Mouse (Mus musculus) thymus, postnatal 0 days (tissue): Measurements from ENCODE around the gene Samd4. TPM values are rescaled to one million over a fixed set of nuclear protein-coding genes. Genes with fewer than 3 reads are reported as not detected.
A peak's percentile ranks its signal among the peaks of the same experiment; 100 is the strongest.
"Not testable (repeated sequence)": the region's sequence is repeated elsewhere in the genome, so short reads cannot be mapped to it uniquely, and the experiment has no call there.

Experiments
- DNase-seq: peaks from one replicate; pipeline ENCODE4 v3.0.0-alpha.2; 2015; ENCODE audit warnings: low spot score
- microRNA-seq: library from miRNA; unstranded; fragments of <30 nt; microRNA quantifications from one replicate; pipeline ENCODE4, GENCODE M21; 2016; ENCODE audit warnings: borderline number of aligned reads
- polyA plus RNA-seq: library from polyadenylated mRNA; unstranded; fragments of >200 nt; fragmentation: Nextera tagmentation; extraction: Ambion mirVana; gene quantifications from 2 replicates; pipeline ENCODE4 v1.2.1, GENCODE M21; 2015

Gene Samd4
- polyA plus RNA-seq, 1 experiment from 2014 or later = 0.51 TPM

- DNase-seq = peak; percentile 22
These were observed 221.9 kb downstream of the Samd4 start for GRCm38 (mm10) chr14:47104246-47105173.

GRCm38 (mm10) chr14:47105174-47105557 is 222.5 kb downstream of the Samd4 start:
- no peak for DNase-seq

GRCm38 (mm10) chr14:47105755-47106154 is 223.1 kb downstream of the Samd4 start:
- no peak for DNase-seq

GRCm38 (mm10) chr14:47107461-47107860 is 224.8 kb downstream of the Samd4 start:
- DNase-seq = no peak

GRCm38 (mm10) chr14:47110391-47110790 is 227.7 kb downstream of the Samd4 start:
- DNase-seq = not testable (repeated sequence)

- no peak for DNase-seq
These were observed 228.7 kb downstream of the Samd4 start for GRCm38 (mm10) chr14:47111341-47111740.

- DNase-seq = peak; percentile 85
These were observed 232.5 kb downstream of the Samd4 start for GRCm38 (mm10) chr14:47115154-47115553.

GRCm38 (mm10) chr14:47116062-47116762 is 233.6 kb downstream of the Samd4 start:
- DNase-seq = no peak

- no peak for DNase-seq
These were observed 234.9 kb downstream of the Samd4 start for GRCm38 (mm10) chr14:47117522-47117921.

- no peak for DNase-seq
These were observed 245.3 kb downstream of the Samd4 start for GRCm38 (mm10) chr14:47127987-47128386.

- DNase-seq = no peak
These were observed 251.3 kb downstream of the Samd4 start for GRCm38 (mm10) chr14:47133948-47134347.

GRCm38 (mm10) chr14:47136637-47137036 is 254.0 kb downstream of the Samd4 start:
- no peak for DNase-seq

- DNase-seq = no peak
These were observed 256.2 kb downstream of the Samd4 start for GRCm38 (mm10) chr14:47138853-47139252.

- no peak for DNase-seq
These were observed 261.7 kb downstream of the Samd4 start for GRCm38 (mm10) chr14:47144326-47144725.

- DNase-seq = no peak
These were observed 268.7 kb downstream of the Samd4 start for GRCm38 (mm10) chr14:47151306-47151705.

- DNase-seq = no peak
These were observed 271.6 kb downstream of the Samd4 start for GRCm38 (mm10) chr14:47154303-47154702.

Small RNA genes lying within 50 kb of the gene (microRNA-seq; reads per million reads assigned to microRNA genes)
- gene Mir378c = 3.7 reads per million

Other genes starting within 250 kb of the Samd4 start
- gene Cdkn3, start 122.3 kb upstream of the Samd4 start, polyA plus RNA-seq = 70.9 and 76.0 TPM in 2 replicates
- 153 and 155 TPM in 2 replicates for gene Cnih1, start 94.4 kb upstream of the Samd4 start, polyA plus RNA-seq
- 105 and 107 TPM in 2 replicates for gene Gmfb, start 60.6 kb upstream of the Samd4 start, polyA plus RNA-seq
- gene Cgrrf1, start 50.7 kb upstream of the Samd4 start, polyA plus RNA-seq = 11.2 and 16.3 TPM in 2 replicates